Mouse (Mus musculus) retina, adult 2 months (tissue): ENCODE measurements around the gene Mob3b.
"Not testable (repeated sequence)": the region's sequence is repeated elsewhere in the genome, so short reads cannot be mapped to it uniquely, and the experiment has no call there.

Experiments used
- DNase-seq: peaks from one replicate; pipeline ENCODE4 v3.0.0-alpha.2; 2012; ENCODE audit warnings: low read depth, low spot score

Gene Mob3b

DNA sequence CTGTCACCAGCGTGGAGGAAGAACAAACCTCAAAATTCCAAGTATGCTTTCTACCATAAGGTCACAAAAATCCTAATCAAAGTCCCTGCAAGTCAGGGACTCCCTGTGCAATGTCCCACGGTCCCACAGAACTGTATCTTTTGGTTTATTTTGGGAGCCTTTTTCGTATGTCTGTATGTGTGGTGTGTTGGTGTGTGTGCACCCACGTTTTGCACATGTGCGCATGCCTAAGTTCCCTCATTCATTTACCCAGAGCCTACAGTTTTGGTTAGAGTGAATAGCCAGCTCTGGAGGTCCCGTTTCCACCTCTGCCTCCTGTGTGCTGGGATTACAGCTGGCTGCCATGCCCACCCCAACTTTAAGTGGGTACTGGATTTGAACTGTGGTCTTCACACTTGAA, 189.7 kb downstream of the Mob3b start:
- no peak for DNase-seq

- DNase-seq: no peak
Observed at GRCm38 (mm10) chr4:34966336-34966957, 190.8 kb downstream of the Mob3b start.

GRCm38 (mm10) chr4:34964906-34965305, 192.4 kb downstream of the Mob3b start:
- DNase-seq: no peak

- DNase-seq: no peak
Observed at GRCm38 (mm10) chr4:34963999-34964398, 193.3 kb downstream of the Mob3b start.

- no peak for DNase-seq
Observed at GRCm38 (mm10) chr4:34960781-34961560, 196.3 kb downstream of the Mob3b start.

- DNase-seq: no peak
Observed at GRCm38 (mm10) chr4:34959477-34959876, 197.8 kb downstream of the Mob3b start.

- no peak for DNase-seq
Observed at GRCm38 (mm10) chr4:34958155-34959028, 198.9 kb downstream of the Mob3b start.

GRCm38 (mm10) chr4:34953716-34954115, 203.6 kb downstream of the Mob3b start:
- no peak for DNase-seq

- no peak for DNase-seq
Observed at GRCm38 (mm10) chr4:34947181-34947580, 210.1 kb downstream of the Mob3b start.

GRCm38 (mm10) chr4:34941046-34941445, 216.2 kb downstream of the Mob3b start:
- no peak for DNase-seq

DNA sequence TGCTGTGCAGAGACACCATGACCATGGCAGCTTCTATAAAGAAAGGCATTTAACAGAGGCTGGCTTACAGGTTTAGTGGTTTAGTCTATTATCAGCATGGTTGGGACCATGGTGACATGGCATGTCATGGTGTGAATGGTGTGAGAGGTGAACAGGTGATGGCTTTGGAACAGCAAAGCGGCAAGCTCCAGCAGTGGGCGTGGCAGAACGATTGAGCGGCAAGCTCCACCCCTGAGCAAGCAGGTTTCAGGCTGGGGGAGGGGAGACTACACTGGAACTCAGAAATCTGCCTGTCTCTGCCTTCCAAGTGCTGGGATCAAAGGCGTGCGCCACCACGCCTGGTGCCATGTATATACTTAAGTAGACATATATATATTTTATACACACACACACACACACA, 228.9 kb downstream of the Mob3b start:
- DNase-seq: not testable (repeated sequence)

DNA sequence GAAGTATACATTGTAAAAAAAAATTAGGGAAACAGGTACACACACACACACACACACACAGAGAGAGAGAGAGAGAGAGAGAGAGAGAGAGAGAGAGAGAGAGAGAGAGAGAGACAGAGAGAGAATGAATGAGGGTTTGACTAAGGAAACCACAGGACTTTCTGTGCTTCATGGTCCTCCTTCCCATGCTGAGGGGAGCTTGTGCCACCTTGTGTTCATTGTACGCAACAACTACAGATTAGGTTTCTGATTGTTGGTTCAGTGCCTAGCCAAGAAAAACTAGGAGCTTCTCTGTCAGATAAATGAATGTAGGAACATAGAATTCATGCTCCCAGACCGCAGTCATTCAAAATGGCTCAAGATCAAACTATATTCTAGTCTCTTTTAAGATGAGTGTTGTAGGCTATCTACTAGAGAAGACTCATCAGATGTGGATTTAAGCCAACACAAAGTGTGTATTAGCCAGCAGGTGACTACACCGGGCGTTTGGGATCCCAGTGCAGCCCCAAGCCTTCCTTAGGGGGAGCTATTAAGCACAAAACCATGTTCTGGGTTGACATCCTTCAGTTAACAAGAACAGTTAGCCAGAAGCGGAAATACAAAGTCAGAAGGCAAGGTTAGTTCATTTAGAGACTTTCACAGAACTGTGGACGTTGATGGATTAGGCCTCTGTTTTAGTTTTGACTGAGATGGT, 235.0 kb downstream of the Mob3b start:
- peak; percentile 37 for DNase-seq

- DNase-seq: no peak
Observed at GRCm38 (mm10) chr4:34917400-34917799, 239.9 kb downstream of the Mob3b start.

DNA sequence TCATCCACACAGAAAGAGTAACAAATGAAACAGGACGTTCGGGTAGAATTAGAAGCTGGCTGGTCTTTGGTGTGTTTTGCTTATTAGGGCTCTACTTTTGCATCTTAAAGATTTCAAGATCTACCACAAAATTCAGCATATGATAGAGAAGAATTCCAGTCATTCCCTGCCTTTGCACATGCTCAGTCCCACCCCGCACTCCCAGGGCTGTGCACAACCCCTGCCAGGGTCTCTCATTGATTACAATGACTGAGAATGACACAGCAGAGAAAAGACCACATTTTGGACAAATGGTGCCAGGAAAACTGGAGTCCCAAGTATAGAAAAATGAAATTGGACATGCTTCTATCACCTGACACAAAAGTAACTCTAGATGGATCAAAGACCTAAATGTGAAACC, 245.1 kb downstream of the Mob3b start:
- no peak for DNase-seq

GRCm38 (mm10) chr4:34911401-34911800, 245.9 kb downstream of the Mob3b start:
- no peak for DNase-seq

DNA sequence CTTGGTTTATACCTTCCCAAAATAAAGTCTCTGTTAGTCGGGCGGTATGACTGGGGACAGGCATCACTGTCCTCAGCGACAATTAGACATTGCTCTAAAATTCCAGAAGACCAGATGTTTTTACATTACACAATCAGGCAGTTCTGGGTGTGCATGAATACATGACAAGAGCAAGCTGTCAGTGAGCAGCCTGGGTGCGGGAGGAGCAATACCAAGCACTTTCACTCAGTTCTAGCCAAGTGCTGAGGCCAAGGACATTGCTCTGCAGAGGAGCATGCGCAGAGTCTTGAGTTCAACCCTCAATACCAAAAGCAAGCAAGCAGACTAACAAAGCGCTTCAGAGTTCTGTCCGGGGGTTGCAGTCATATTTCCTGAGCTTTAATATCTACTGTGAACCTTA, 249.2 kb downstream of the Mob3b start:
- no peak for DNase-seq

GRCm38 (mm10) chr4:34907026-34907425, 250.3 kb downstream of the Mob3b start:
- no peak for DNase-seq

- DNase-seq: no peak
Observed at GRCm38 (mm10) chr4:34906151-34906550, 251.1 kb downstream of the Mob3b start.

DNA sequence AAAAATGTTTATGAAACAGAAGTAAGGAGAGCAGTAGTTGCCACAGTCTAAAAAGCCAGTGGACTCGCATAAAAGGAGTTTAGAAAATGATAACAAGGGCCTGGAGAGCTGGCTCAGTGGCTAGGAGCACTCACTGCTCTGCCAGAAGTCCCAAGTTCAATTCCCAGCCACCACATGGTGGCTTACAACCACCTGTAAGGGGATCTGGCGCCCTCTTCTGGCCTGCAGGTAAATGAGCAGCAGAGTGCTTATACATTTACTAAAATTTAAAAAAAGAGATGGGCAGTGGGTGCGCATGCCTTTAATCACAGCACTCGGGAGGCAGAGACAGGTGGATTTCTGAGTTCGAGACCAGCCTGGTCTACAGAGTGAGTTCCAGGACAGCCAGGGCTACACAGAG, 251.9 kb downstream of the Mob3b start:
- no peak for DNase-seq

DNA sequence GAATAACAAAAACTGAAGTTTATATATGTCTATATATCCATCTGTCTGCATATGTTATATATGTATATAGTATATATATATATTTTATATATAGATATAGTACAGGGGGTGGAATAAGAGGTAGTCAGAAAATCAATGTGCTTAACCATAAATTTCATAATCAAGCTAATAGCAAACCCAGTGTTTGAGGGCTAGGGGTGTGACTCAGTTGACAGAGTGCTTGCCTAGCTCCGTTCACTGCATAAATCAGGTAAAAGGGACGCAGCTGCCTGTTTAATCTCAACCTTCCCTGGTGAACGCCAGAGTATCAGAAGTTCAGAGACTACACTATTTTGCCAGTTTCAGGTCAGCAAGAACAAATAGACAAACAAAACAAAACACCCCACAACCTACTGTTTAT, 255.7 kb downstream of the Mob3b start:
- DNase-seq: not testable (repeated sequence)

GRCm38 (mm10) chr4:34901166-34901565, 256.1 kb downstream of the Mob3b start:
- no peak for DNase-seq

DNA sequence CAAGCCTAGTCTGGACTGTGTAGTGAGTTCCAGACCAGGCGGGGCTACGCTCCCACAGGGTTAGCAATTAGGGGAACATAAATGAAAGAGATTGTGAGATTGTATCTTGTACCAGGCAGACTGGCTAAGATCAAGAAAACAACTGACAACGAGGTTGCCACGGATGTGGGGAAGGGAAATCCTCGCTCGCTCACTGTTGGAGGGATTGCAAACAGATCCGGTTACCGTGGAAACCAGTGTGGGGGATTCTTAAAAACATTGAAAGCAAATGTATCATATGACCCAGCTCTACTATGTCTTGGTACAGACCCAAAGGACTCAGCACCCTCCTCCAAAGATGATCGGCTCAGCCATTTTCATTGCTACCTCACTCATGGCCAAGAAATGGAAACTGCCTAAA, 257.1 kb downstream of the Mob3b start:
- DNase-seq: no peak
